In genomic region chr5:52112191-52112760, GRCm38 (mm10) we compare ENCODE assay signal across 8 mouse cellular contexts.
DNase-seq lines count a peak whose midpoint lies in the region; ATAC-seq and TF ChIP-seq lines count a peak whose summit lies in the region.

No protein-coding gene starts in this region.

- intact Hi-C loops in gastrocnemius, adult 2 months (cut with DNase I), result no loop called here

- H3K36me3 ChIP-seq in hindbrain, embryonic 15.5 days, result no peaks in the 10 kb centered on the region
- H3K36me3 ChIP-seq in midbrain, embryonic 13.5 days, result no peaks in the 10 kb centered on the region

- peak overlapping the region; percentile 87; the same call in 1 of the 2 replicates for H3K4me3 ChIP-seq in gastrocnemius, adult 2 months
- H3K4me3 ChIP-seq in hindbrain, embryonic 15.5 days, result peak overlapping the region; percentile 80
- peak overlapping the region; percentile 69 for H3K4me3 ChIP-seq in midbrain, embryonic 13.5 days (replicated peaks)

- no peak for DNase-seq in gastrocnemius, adult 2 months
- no peak for DNase-seq in gastrocnemius, postnatal 10 days
- DNase-seq in embryo, embryonic 10 days (ENCODE audit: low spot score), result peak; percentile 65
- DNase-seq in cerebellum, adult 11 months, result no peak
- no peak for DNase-seq in frontal cortex, postnatal 14 days (ENCODE audit: low spot score in 2 of 2)

- peaks cover 15% of the 10 kb centered on the region; the same call in 1 of the 2 replicates for H3K27me3 ChIP-seq in hindbrain, embryonic 15.5 days
- H3K27me3 ChIP-seq in midbrain, embryonic 13.5 days, result peaks cover 58% of the 10 kb centered on the region

- H3K4me1 ChIP-seq in hindbrain, embryonic 15.5 days (replicated peaks), result peaks cover 38% of the 10 kb centered on the region
- peaks cover 40% of the 10 kb centered on the region for H3K4me1 ChIP-seq in midbrain, embryonic 13.5 days (replicated peaks)

- no peak for TF ChIP-seq CTCF in gastrocnemius, adult 2 months (IDR thresholded peaks at IDR 0.05)

- peak overlapping the region; percentile 90 for H3K4me2 ChIP-seq in hindbrain, embryonic 15.5 days
- H3K4me2 ChIP-seq in midbrain, embryonic 13.5 days (replicated peaks), result peak overlapping the region; percentile 100

- H3K9me3 ChIP-seq in hindbrain, embryonic 15.5 days, result no peaks in the 10 kb centered on the region
- no peaks in the 10 kb centered on the region for H3K9me3 ChIP-seq in midbrain, embryonic 13.5 days

- H3K9ac ChIP-seq in hindbrain, embryonic 15.5 days, result peak overlapping the region; percentile 70; the same call in 1 of the 2 replicates
- peak overlapping the region; percentile 74 for H3K9ac ChIP-seq in midbrain, embryonic 13.5 days (replicated peaks)

- H3K27ac ChIP-seq in gastrocnemius, adult 2 months, result no peak overlapping the region
- no peak overlapping the region; the same call in 1 of the 2 replicates for H3K27ac ChIP-seq in hindbrain, embryonic 15.5 days (replicated peaks)
- no peak overlapping the region for H3K27ac ChIP-seq in midbrain, embryonic 13.5 days

- no peak for ATAC-seq in hindbrain, embryonic 15.5 days (ENCODE audit: low FRiP score, low read depth)
- no peak for ATAC-seq in midbrain, embryonic 13.5 days
- ATAC-seq in frontal cortex, adult (ENCODE audit: low TSS enrichment), result no peak

- WGBS in hindbrain, embryonic 15.5 days, result 8% methylated on average over 16 of the region's 16 CpGs
- 4% methylated on average over 16 of the region's 16 CpGs for WGBS in midbrain, embryonic 13.5 days
